Mouse (Mus musculus): Measurements from ENCODE around the gene Atp11c. TPM values are rescaled to one million over a fixed set of nuclear protein-coding genes. Genes with fewer than 3 reads are reported as not detected.

Atp11c gene
- polyA plus RNA-seq, 1 experiment from 2014 or later, result 3.6 TPM

DNA sequence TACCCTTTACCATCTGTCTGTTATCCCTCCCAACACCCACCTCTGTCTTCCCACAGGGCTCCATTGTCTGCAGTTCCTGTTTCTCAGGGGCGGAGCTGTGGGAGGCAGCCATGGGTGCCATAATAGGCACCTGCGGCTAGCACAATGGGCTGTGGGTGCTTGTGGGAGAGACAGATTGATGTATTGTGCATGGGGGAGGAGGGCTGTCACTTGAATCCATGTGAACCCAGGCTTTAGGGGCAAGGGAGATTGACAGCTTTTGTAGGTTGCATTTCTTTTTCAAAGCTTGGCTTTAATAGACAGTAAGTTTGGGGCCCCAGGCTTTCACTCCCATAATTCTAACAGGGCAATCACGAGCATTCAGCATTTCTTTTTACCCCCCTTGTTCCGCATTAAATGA lies 48.4 kb downstream of the Atp11c start:
- Histone ChIP-seq H3K4me1 (ENCODE audit: control insufficient read depth, insufficient read depth, low read length) (no peaks in the 10 kb centered on the region), H3K9ac (ENCODE audit: low read depth, low read length) (no peak overlapping the region), H3K4me2 (ENCODE audit: low read depth, low read length) (no peak overlapping the region), H3K36me3 (ENCODE audit: control insufficient read depth, insufficient read depth, low read length) (no peaks in the 10 kb centered on the region), H3K27ac (ENCODE audit: low read length) (no peak overlapping the region), H3K4me3 (ENCODE audit: low read length) (no peak overlapping the region), H3K9me3 (ENCODE audit: control insufficient read depth, low read length) (no peaks in the 10 kb centered on the region), H3K27me3 (replicated peaks; ENCODE audit: control insufficient read depth, insufficient read depth, low read length) (0 out of 2 replicates have a peak, but pooled peaks cover 3% of the 10 kb centered on the region)
- WGBS, result 57% methylated on average over 4 of the region's 4 CpGs
- ATAC-seq, result no peak

- Histone ChIP-seq H3K9ac (ENCODE audit: low read depth, low read length) (no peak overlapping the region), H3K27ac (ENCODE audit: low read length) (no peak overlapping the region), H3K36me3 (ENCODE audit: control insufficient read depth, insufficient read depth, low read length) (no peaks in the 10 kb centered on the region), H3K4me3 (ENCODE audit: low read length) (no peak overlapping the region), H3K27me3 (replicated peaks; ENCODE audit: control insufficient read depth, insufficient read depth, low read length) (no peaks in the 10 kb centered on the region), H3K4me2 (ENCODE audit: low read depth, low read length) (no peak overlapping the region), H3K9me3 (ENCODE audit: control insufficient read depth, low read length) (no peaks in the 10 kb centered on the region), H3K4me1 (ENCODE audit: control insufficient read depth, insufficient read depth, low read length) (no peaks in the 10 kb centered on the region)
- ATAC-seq, result no peak
- 76% methylated on average over 1 of the region's 1 CpGs for WGBS
Observed at GRCm38 (mm10) chrX:60542901-60543300, 49.6 kb downstream of the Atp11c start.

DNA sequence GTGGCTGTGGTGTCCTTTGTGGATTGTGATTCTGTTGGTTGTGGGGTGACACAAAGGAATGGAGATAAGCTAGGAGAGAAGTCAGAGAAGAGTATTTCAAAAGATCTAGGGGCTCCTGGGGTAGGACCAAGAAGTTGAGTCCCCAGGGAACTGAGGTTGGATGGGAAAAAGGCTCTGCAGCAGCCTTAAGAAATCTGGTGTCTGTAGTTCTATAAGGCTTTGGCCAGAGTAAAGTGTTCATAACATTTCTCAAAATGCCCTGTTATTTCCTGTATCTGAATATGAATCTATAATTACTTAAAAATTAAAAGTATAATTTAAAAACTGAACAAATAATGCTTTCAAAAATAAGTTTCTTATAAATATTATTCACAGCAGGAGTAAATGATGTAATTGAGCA lies 53.3 kb downstream of the Atp11c start, which contains the start of gene Gm7073:
Gene Gm7073 (minus strand): TSS at position 101 of the 400 bp plus-strand sequence.
- H3K9me3 ChIP-seq (ENCODE audit: control insufficient read depth, low read length), result no peaks in the 10 kb centered on the region
- no peak for ATAC-seq

GRCm38 (mm10) chrX:60503995-60504394 lies 88.5 kb downstream of the Atp11c start:
- Histone ChIP-seq H3K27me3 (replicated peaks; ENCODE audit: control insufficient read depth, insufficient read depth, low read length) (no peaks in the 10 kb centered on the region), H3K4me2 (ENCODE audit: low read depth, low read length) (no peak overlapping the region), H3K9ac (ENCODE audit: low read depth, low read length) (no peak overlapping the region), H3K36me3 (ENCODE audit: control insufficient read depth, insufficient read depth, low read length) (no peaks in the 10 kb centered on the region), H3K4me1 (ENCODE audit: control insufficient read depth, insufficient read depth, low read length) (no peaks in the 10 kb centered on the region), H3K9me3 (ENCODE audit: control insufficient read depth, low read length) (no peaks in the 10 kb centered on the region), H3K4me3 (ENCODE audit: low read length) (no peak overlapping the region), H3K27ac (ENCODE audit: low read length) (no peak overlapping the region)
- no peak for ATAC-seq

More for the DNA sequence above, 53.3 kb downstream of the Atp11c start, which contains the start of gene Gm7073:
- no peak within 1 kb of the TSS for H3K4me3 ChIP-seq (ENCODE audit: low read length)
- H3K27me3 ChIP-seq (replicated peaks; ENCODE audit: control insufficient read depth, insufficient read depth, low read length), result no peaks in the 10 kb centered on the region
- H3K36me3 ChIP-seq (ENCODE audit: control insufficient read depth, insufficient read depth, low read length), result no peaks in the 10 kb centered on the region
- no peak within 1 kb of the TSS for H3K27ac ChIP-seq (ENCODE audit: low read length)
- no peak within 1 kb of the TSS for H3K4me2 ChIP-seq (ENCODE audit: low read depth, low read length)
- no peak within 1 kb of the TSS for H3K9ac ChIP-seq (ENCODE audit: low read depth, low read length)
- H3K4me1 ChIP-seq (ENCODE audit: control insufficient read depth, insufficient read depth, low read length), result no peaks in the 10 kb centered on the region

DNA sequence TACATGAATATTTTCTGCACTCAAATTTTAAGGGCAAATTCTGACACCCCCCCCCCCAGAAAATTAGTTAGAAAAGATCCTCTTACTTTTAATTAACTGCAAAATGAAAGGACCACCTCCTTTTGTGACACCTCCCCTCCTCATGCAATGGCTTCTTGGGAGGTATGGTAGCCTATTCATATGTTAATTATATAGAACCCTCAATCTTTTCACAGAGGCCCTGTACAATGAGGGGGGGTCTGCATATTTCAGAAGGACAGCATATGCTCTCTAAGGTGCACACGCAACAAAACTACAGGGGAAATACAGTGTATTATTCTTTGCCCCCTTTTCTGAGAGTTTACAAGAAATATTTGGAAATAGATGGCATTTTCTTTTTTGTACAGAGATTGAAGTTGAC lies 94.7 kb downstream of the Atp11c start:
- H3K9me3 ChIP-seq (ENCODE audit: control insufficient read depth, low read length), result no peaks in the 10 kb centered on the region
- H3K4me2 ChIP-seq (ENCODE audit: low read depth, low read length), result no peak overlapping the region
- H3K9ac ChIP-seq (ENCODE audit: low read depth, low read length), result no peak overlapping the region
- no peak overlapping the region for H3K27ac ChIP-seq (ENCODE audit: low read length)
- no peak for ATAC-seq
- WGBS, result 90% methylated on average over 1 of the region's 1 CpGs
- no peaks in the 10 kb centered on the region for H3K36me3 ChIP-seq (ENCODE audit: control insufficient read depth, insufficient read depth, low read length)
- H3K4me1 ChIP-seq (ENCODE audit: control insufficient read depth, insufficient read depth, low read length), result no peaks in the 10 kb centered on the region
- H3K27me3 ChIP-seq (replicated peaks; ENCODE audit: control insufficient read depth, insufficient read depth, low read length), result no peaks in the 10 kb centered on the region
- H3K4me3 ChIP-seq (ENCODE audit: low read length), result no peak overlapping the region

- Histone ChIP-seq H3K4me3 (ENCODE audit: low read length) (no peak overlapping the region), H3K4me1 (ENCODE audit: control insufficient read depth, insufficient read depth, low read length) (no peaks in the 10 kb centered on the region), H3K9me3 (ENCODE audit: control insufficient read depth, low read length) (no peaks in the 10 kb centered on the region), H3K27ac (ENCODE audit: low read length) (no peak overlapping the region), H3K27me3 (replicated peaks; ENCODE audit: control insufficient read depth, insufficient read depth, low read length) (no peaks in the 10 kb centered on the region), H3K36me3 (ENCODE audit: control insufficient read depth, insufficient read depth, low read length) (no peaks in the 10 kb centered on the region), H3K4me2 (ENCODE audit: low read depth, low read length) (no peak overlapping the region), H3K9ac (ENCODE audit: low read depth, low read length) (no peak overlapping the region)
- no peak for ATAC-seq
Observed at GRCm38 (mm10) chrX:60495308-60495707, 97.2 kb downstream of the Atp11c start.

GRCm38 (mm10) chrX:60463786-60464185 lies 128.7 kb downstream of the Atp11c start:
- H3K9ac ChIP-seq (ENCODE audit: low read depth, low read length), result no peak overlapping the region
- H3K27me3 ChIP-seq (replicated peaks; ENCODE audit: control insufficient read depth, insufficient read depth, low read length), result no peaks in the 10 kb centered on the region
- WGBS, result 5% methylated on average over 2 of the region's 2 CpGs
- no peak overlapping the region for H3K4me3 ChIP-seq (ENCODE audit: low read length)
- H3K4me2 ChIP-seq (ENCODE audit: low read depth, low read length), result no peak overlapping the region
- H3K9me3 ChIP-seq (ENCODE audit: control insufficient read depth, low read length), result no peaks in the 10 kb centered on the region
- no peaks in the 10 kb centered on the region for H3K36me3 ChIP-seq (ENCODE audit: control insufficient read depth, insufficient read depth, low read length)
- H3K4me1 ChIP-seq (ENCODE audit: control insufficient read depth, insufficient read depth, low read length), result no peaks in the 10 kb centered on the region
- ATAC-seq, result no peak
- no peak overlapping the region for H3K27ac ChIP-seq (ENCODE audit: low read length)

- Histone ChIP-seq H3K27ac (ENCODE audit: low read length) (no peak overlapping the region), H3K36me3 (ENCODE audit: control insufficient read depth, insufficient read depth, low read length) (no peaks in the 10 kb centered on the region), H3K4me3 (ENCODE audit: low read length) (no peak overlapping the region), H3K9ac (ENCODE audit: low read depth, low read length) (no peak overlapping the region), H3K4me1 (ENCODE audit: control insufficient read depth, insufficient read depth, low read length) (no peaks in the 10 kb centered on the region), H3K27me3 (replicated peaks; ENCODE audit: control insufficient read depth, insufficient read depth, low read length) (no peaks in the 10 kb centered on the region), H3K9me3 (ENCODE audit: control insufficient read depth, low read length) (no peaks in the 10 kb centered on the region), H3K4me2 (ENCODE audit: low read depth, low read length) (no peak overlapping the region)
- WGBS, result 60% methylated on average over 4 of the region's 4 CpGs
- no peak for ATAC-seq
Observed at GRCm38 (mm10) chrX:60414563-60415111, 177.9 kb downstream of the Atp11c start.

DNA sequence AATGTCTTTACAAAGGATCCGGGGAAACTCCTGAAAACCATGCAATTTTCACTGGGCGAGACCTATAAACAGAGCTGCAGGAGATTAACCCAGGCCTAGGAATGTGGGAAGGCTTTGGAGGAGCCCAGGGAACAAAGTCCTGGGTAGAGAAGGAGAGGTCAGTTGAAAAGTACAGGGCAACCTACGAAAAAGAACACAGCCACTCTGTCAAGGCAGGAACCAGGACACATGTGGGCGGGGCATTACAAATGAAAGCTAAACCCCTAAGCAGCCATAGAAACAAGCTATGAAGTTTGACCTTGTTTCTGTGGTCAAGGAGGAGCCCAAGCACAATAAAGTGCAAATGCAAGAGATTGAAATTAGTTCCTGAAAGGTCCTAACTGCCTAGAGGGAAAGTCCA lies 186.8 kb downstream of the Atp11c start:
- Histone ChIP-seq H3K27ac (ENCODE audit: low read length) (no peak overlapping the region), H3K36me3 (ENCODE audit: control insufficient read depth, insufficient read depth, low read length) (no peaks in the 10 kb centered on the region), H3K27me3 (replicated peaks; ENCODE audit: control insufficient read depth, insufficient read depth, low read length) (no peaks in the 10 kb centered on the region), H3K4me2 (ENCODE audit: low read depth, low read length) (no peak overlapping the region), H3K9me3 (ENCODE audit: control insufficient read depth, low read length) (no peaks in the 10 kb centered on the region), H3K4me1 (ENCODE audit: control insufficient read depth, insufficient read depth, low read length) (no peaks in the 10 kb centered on the region), H3K9ac (ENCODE audit: low read depth, low read length) (no peak overlapping the region), H3K4me3 (ENCODE audit: low read length) (no peak overlapping the region)
- 64% methylated on average over 4 of the region's 4 CpGs for WGBS
- no peak for ATAC-seq

DNA sequence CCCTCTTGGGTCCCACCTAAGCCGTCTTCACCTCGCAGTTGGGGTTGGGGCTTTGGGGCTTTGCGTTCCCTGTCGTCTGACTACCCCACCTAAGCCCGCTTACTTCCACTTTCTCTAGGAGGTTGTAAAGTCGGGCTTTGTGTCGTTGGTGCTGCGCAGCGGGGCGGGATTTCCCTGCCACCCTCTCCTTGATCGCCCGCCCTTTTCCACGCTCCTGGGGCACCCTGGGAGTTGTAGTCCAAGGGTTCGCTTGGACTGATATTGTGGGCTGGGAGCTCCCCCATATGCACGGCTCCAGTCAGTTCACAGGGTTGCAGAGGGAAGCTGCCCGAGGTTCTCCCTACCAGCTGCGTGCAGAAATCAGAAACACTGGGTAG lies 187.8 kb downstream of the Atp11c start:
- ATAC-seq, result peak; percentile 94
- peak overlapping the region; percentile 20; the same call in 1 of the 2 replicates for H3K4me2 ChIP-seq (ENCODE audit: low read depth, low read length)
- WGBS, result 9% methylated on average over 17 of the region's 17 CpGs
- peak overlapping the region; percentile 87 for H3K9ac ChIP-seq (ENCODE audit: low read depth, low read length)
- no peaks in the 10 kb centered on the region for H3K27me3 ChIP-seq (replicated peaks; ENCODE audit: control insufficient read depth, insufficient read depth, low read length)
- H3K4me1 ChIP-seq (ENCODE audit: control insufficient read depth, insufficient read depth, low read length), result no peaks in the 10 kb centered on the region
- H3K36me3 ChIP-seq (ENCODE audit: control insufficient read depth, insufficient read depth, low read length), result no peaks in the 10 kb centered on the region
- H3K27ac ChIP-seq (ENCODE audit: low read length), result peak overlapping the region; percentile 93
- H3K9me3 ChIP-seq (ENCODE audit: control insufficient read depth, low read length), result no peaks in the 10 kb centered on the region
- peak overlapping the region; percentile 69 for H3K4me3 ChIP-seq (ENCODE audit: low read length)
